Mouse (Mus musculus): ENCODE measurements around the gene Nxn.
"Not testable (repeated sequence)": the region's sequence is repeated elsewhere in the genome, so short reads cannot be mapped to it uniquely, and the experiment has no call there.

Nxn gene

GRCm38 (mm10) chr11:76213841-76214240, 185.1 kb downstream of the Nxn start:
- DNase-seq (ENCODE audit: low spot score): no peak

GRCm38 (mm10) chr11:76211595-76211994, 187.3 kb downstream of the Nxn start:
- not testable (repeated sequence) for DNase-seq (ENCODE audit: low spot score)

- no peak for DNase-seq (ENCODE audit: low spot score)
Observed at GRCm38 (mm10) chr11:76210228-76210985, 188.5 kb downstream of the Nxn start.
